Mouse (Mus musculus): ENCODE results near the gene Cacna1a. TPM values are rescaled to one million over a fixed set of nuclear protein-coding genes. Genes with fewer than 3 reads are reported as not detected.

Gene Cacna1a
- total RNA-seq, 2 experiments from 2014 or later: 288 to 326 TPM

Other genes with a start within 250 kb of the Cacna1a start
- gene Cc2d1a, start 240.5 kb upstream of the Cacna1a start, total RNA-seq (2021): 10 to 100 TPM; 56.4 to 58.3 TPM
- gene 4930432K21Rik, start 240.4 kb upstream of the Cacna1a start, total RNA-seq (2021): 1 to 10 TPM; 1.5 to 3.5 TPM
- 1 to 10 TPM; 2.7 to 4.6 TPM for gene Nanos3, start 203.2 kb upstream of the Cacna1a start, total RNA-seq (2021)
- 10 to 100 TPM; 14.1 to 15.0 TPM for gene Zswim4, start 151.4 kb upstream of the Cacna1a start, total RNA-seq (2021)
- gene D8Ertd738e, start 138.7 kb upstream of the Cacna1a start, total RNA-seq (2021): 100 to 1,000 TPM; 140 to 144 TPM
- 10 to 100 TPM; 18.4 to 21.8 TPM for gene Mri1, start 131.1 kb upstream of the Cacna1a start, total RNA-seq (2021)
- gene Ccdc130, start 118.1 kb upstream of the Cacna1a start, total RNA-seq (2021): 10 to 100 TPM; 24.6 to 26.0 TPM

Measured in left cerebral cortex, postnatal 14 days (tissue).